Mouse (Mus musculus) gastrocnemius, postnatal 25 days (tissue): ENCODE results near the gene Fer1l5. TPM values are rescaled to one million over a fixed set of nuclear protein-coding genes. Genes with fewer than 3 reads are reported as not detected.

ENCODE experiments used
- DNase-seq: peaks from one replicate; pipeline ENCODE4 v3.0.0; 2022
- long read RNA-seq, 2 experiments: library from polyadenylated mRNA; stranded (forward); transcript quantifications; one replicate each; pipeline ENCODE4 v2.0.0; 2021
- total RNA-seq, 2 experiments: library from RNA; stranded (reverse); gene quantifications; 1 replicate in 1 of 2; 2 replicates in 1 of 2; pipeline ENCODE4 v1.2.3; 2021

Gene Fer1l5
- not detected for total RNA-seq
- long read RNA-seq, experiment 1: 0 reads
- long read RNA-seq, experiment 2: 0 reads

DNA sequence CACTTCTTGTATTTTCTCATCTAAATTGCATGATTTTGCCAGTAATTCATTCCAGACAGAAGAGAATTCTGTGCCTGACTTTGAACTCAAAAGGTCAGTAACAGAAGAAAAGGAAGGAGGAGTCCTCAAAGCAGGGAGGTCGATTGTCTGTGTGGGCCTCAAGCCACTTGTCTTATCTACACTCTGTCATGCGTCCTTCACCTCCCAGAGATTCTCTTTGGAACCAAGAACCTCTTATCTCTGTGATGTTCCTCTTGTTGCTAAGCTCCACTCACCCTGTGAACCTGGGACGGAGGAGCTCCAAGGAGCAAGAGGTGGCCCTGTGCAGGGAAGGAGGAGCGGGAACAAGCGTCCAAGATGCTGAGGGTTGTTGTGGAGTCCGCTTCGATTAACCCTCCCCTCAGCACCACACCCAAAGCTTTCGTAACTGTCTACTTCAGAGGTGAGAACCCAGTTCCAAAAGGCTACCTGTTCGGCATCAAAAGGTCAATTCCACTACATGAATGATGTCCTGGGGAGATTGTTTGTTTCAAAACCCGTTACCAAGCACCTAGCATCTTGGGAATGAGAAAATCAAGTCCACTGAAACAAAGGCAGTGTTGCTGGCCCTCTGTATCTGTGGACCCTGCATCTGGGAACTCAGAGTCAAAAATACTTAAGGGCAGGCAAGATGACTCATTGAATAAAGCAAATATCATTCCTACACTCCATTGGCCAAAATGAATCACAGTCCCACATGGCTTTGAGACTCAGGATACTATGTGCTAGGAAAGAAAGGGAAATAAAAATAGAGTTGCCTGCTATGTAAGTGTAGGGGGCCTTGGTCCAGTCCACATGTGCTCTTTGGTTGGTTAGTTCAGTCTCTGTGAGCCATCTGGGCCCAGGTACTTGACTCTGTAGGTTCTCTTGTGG, at the start of gene Fer1l5:
Gene Fer1l5 (plus strand): TSS at position 358 of the 912 bp plus-strand sequence.
- no peak for DNase-seq

DNA sequence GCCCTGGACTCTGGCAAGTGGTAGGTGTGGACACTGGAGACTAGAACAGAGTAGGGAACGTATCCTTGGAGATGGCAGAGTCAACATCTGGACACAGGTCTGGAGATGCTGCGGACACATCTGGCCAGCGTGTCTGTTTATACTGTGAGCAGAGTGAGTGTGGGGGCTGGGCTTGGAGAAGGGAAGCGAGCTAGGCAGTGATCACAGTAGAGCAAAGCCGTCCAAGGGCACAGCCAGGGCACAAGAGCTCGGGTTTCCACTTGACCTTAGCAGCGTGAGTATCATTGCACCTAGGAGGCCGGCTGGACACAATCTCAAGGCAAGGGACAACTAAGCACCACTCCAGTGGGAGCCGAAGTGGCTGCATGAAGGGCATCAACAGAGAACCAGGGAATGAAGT, 49.0 kb upstream of the Fer1l5 start:
- DNase-seq: peak; percentile 44

DNA sequence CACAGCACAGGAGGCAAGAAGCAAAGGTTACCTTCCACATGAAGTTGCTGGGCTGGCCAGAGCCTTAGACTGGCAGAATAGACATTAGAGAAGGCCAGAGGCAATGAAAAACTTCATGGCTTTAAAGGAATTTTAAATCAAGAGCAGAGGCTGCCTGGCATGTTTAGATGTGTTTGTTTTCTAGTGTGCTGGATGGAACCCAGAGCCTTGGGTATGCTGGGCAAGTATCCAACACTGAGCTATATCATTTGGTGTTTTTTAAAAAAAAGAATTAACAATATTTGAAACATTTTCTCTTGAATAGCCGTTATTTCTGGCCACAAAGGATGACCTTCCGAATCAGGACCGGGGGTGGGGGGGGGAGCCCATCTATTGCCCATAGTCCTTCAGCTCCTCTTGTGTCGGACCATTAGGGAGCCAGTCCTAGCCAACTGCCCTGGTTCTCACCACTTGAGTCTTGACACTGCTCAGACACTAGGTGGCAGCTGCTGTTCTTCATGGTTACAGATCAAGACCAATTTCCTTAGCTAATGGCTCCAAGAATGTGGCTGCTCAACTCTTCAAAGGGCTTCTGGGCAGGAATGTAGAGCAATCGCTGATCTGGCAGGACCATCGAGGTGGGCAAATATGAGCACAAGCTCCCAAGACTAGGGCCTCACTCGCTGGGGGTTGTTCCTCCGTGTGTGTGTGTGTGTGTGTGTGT, 48.2 kb upstream of the Fer1l5 start:
- peak; percentile 41 for DNase-seq

DNA sequence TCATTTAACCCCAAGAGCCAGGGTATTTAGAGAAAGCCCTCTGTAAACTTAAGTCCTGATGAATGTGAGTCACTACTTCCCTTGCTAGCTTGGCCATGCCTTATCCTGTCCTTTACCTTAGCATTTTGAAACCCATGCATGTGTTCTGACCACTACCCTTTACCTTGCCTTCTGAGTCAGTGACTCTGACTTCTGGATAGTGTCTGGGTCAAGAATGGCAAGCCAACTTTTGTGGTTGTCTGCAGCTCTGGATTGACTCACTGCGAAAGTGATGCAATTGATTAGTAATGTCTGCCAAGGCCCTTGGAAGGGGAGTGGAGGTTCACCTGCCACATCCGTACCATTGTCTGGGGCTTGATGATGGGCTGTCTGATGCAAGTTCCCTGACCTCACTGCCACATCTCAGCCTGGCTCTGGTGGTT, 46.2 kb upstream of the Fer1l5 start:
- no peak for DNase-seq

DNA sequence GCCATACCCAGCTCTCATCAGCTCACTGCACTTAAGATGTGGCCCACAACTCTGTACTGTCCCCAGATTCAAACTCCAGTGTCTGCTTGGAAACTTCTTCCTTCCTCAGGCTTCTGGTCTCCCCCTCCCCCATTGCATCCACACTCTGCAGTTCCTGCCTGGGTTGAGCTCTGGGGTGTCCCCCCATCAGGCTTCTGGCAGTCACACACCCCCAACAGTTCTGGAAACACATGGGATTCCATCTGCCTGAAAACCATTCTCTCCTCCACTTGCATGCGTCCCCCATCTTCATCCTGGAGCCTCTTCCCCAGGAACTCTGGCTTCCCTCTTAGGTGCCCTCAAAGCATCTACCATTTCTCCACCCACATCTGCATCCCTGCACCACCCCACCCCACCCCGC, 45.3 kb upstream of the Fer1l5 start:
- no peak for DNase-seq

DNA sequence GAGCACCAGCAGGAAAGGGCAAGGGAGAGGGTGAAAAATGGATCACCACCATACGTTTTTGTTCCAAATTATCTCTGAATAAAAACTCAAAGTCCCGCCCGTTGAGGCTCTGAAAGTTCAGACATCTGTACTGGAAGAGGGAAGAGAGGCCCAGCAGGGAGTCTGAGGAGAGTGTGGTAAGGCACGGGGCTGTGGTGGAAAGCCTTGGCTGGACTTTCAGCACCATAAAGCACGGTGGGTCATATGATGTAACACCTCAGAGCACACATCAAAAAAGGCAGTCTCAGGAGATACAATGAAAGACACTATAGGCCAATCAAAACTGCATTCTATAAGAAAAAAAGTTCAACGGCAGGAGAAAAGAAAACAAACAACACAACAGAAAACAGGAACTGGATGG, 40.3 kb upstream of the Fer1l5 start:
- no peak for DNase-seq

DNA sequence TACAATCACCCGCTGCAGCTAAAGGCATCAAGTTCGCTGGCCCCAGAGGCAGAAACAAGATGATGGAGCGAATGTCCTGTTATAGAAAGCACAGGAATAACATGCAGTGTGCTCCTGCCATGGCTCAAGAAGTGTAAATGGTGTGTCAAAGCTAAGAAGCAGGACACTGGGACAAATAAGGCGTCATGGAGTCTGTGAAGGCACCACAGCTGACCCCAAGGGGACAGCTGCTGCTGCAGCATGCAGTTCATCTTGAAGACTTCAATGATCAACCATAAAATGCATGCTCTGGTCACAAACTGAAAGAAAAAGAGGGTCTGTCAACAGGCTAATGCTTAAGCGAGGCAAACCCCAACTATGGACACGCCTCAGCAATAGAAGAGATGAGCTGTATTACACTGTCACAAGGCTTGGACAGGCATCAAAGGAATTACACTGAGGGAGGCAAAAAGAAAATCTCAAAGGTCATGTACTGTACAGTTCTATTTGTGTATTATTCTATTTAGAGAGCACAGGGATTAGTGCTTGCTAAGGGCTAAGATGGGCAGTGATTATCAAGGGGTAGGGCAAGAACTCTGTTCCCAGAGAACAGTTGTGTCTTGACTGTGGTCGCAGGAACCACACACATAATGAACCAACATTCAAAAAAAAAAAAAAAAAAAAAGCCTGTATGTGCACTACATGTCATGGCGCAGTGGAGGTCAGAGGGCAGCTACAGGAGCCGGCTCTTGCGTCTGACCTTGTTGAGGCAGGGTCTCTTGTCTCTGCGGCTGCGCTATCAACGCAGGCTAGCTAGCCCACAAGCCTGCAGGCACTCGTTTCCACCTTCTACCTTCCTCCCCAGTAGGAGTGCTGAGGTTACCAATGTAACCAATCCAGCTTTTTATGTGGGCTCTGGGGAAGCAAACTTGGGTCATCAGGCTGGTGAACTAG, 38.9 kb upstream of the Fer1l5 start:
- no peak for DNase-seq

DNA sequence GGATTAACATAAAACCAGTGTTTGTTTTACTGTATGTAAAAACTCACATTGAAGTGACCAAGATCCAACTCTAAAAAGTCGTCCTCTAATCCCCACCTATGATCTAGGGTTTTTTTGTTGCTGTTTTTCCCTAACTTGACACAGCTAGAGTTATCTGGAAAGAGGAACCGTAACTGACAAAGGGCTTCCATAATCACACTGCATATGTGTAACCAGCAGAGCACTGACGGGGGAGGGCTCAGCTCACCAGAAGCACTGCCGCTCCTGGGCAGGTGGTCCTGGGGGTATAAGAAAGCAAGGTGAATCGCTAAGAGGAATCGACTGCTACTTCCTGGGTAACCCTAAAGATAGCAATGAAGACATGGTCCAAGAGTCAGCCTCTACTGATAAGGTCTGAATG, 29.5 kb upstream of the Fer1l5 start:
- DNase-seq: no peak

DNA sequence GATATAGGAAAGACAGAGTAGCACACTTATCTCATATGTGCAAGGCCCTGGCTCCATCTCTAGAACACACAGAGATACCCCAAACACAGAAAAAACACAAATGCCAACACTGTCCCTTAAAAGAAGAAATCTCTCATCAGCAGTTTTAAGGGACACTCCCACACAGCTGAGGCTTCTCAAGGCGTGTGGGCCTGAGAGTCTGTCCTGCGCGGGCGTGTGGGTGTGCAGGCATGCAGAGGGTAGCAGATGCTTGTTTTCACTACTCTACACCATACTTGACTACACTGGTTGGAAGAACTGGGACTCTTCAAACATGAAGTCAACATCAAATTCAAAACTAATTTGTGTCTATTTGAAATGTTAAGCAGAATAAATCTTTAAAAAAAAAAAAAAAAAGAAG, 19.7 kb upstream of the Fer1l5 start:
- no peak for DNase-seq

DNA sequence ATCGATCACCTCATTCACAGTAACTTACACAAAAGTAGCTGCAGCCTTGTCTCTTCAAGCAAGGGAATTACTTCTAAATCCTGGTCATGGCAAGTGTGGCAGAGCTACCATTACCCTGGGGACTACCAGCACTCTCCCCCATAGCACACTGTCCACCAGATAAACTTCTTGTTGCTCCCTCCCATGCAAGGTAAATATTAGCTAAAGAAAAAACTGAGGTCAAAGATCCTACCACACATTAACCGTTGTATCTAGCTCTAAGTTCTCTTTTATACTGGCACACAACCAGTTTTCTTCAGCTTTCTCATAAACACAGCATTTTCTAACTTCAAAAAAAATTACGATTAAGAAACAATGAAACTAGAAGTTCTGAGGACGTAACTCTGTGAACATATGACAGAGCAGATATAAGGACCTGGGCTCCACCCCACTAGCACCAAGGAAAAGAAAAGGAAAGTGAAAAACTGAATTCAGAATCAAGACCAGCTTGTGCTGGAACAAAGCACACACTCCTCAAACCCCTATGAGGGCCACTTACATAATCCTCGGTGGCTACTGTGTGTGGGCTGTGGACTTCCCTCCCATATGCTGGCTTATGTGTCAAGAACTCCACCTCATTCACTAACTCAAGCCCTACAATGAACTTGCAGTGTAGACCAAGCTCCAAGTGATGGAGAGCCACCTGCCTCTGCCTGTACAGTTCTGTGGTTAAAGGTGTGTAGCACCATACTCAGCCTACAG, 15.0 kb upstream of the Fer1l5 start:
- no peak for DNase-seq

DNA sequence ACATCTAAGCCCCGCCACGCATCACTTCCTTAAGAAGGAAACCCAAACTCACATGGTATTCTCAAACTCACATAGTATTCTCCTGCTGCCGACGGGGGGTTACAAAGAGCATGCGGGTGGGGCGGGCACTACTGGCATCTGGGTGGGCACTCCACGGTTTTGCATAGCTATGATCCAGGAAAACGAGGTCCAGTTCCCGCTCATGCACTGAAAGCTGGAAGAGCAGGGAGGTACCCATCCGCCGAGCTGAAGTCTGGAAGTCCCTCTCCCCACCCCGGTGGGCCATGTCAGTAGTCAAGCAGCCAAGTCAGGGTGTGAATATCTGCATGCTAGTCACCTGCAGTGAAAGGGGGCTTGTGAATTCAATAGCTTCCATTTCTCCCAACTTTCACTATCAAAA, 4.4 kb upstream of the Fer1l5 start:
- DNase-seq: no peak

DNA sequence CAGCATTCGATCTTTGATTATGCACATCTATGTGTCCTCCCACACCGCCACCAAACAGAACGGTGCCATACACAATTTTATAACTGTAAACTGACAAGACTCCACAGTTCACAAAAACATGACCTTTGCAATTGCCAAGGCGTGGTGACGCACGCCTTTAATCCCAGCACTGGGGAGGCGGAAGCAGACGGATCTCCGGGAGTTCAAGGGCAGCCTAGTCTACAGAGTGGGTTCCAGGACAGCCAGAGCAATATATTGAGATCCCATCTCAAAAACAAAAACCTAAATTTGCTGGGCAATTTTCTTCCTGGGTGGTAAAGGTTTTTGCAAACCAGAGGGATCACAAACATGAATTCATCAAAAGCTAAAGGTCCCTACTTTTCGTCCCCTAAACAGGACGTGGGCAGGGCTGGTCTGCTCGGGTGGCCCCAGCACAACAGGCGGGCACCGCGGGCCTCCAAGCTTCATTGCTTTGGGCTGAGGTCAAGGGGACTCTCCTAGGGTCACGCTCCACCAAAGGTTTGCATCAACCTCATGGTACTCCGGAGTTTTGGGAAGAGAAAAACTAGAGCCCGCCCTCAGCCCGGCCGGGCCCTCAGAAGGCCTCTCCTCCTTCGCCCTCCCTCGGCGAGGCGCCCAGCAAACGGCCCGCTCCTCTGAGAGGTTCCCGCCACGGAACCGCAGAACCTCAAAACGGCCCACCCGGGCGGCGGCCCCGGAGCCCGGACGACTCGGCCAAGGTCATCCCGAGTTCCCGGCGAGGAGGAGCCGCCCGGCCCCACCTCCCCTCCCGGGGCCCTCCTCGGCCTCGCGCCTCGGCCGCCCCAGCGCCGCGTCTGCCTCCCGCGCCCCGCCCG, 3.8 kb upstream of the Fer1l5 start:
- DNase-seq: peak; percentile 72

DNA sequence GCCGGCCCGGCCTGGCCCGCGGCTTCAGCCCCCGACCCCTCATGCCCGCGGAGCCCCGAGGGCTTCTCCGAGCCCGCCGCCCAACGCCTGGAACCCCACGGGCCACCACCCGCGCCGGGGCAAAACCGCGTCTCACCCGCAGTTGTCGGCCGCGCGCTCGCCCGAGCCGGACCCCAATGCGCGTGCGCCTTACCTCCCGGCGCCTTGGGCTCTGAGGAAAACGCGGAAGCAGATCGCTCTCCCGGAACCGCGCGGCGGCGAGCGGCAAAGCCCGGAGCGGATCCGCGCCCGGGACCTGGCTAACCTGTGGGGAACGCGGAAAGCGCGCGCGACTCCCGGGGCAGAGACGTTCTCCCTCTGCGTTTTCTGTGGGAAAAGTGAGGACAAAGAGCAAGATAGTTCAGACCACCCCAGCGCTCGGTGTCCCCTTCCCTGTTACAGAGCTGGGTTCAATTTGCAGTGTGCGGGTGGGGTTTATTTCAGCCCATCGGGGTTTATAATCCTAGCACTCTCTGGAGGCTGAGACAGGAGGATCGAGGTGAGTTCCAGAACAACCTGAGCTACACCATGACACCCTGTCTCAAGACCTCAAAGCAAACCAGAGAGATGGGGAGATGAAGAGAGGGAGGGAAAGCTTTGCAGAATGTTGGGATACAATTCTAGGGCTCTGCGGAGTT, 3.0 kb upstream of the Fer1l5 start, which contains the start of gene Kansl3:
Gene Kansl3 (minus strand): TSS at position 213 of the 677 bp plus-strand sequence.
- peak; percentile 84 for DNase-seq

DNA sequence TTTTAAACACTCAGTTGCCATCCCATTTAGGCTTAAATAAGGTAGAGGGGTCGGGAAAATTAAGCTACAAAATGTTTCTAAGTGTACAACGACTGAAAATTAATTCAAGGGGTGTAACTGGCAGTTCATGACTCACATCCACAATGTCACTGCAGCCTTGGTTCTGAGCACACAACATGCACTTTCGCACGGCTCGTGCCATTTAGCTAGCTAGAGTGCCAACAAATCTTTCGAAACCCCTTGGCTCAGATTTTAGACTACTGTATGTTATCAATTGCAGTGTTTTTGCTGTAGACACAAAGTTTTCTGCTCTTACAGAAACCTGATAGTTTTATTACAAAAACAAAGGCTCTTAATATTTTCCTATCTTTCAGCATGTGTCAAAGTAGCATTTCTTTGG, 1.2 kb upstream of the Fer1l5 start:
- no peak for DNase-seq

DNA sequence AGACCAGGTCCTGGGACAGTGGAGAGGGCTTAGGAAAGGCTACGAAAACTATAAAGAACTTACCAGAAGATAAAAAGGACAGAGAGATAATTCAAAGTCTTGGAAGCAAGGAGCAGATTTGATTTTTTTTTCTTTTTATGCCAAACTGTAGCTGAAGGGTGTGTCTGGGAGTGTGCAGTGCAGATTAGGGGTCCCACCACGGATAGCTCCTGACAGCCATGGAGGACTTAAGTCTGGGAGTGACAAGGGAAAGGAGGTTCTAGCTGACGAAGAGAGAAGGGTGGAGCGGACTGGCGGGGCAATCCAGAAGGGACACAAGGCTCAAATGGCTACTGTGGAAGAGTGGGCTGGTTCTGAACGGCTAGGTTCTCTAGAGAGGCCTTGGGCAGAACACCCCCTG, 6.8 kb downstream of the Fer1l5 start:
- no peak for DNase-seq

DNA sequence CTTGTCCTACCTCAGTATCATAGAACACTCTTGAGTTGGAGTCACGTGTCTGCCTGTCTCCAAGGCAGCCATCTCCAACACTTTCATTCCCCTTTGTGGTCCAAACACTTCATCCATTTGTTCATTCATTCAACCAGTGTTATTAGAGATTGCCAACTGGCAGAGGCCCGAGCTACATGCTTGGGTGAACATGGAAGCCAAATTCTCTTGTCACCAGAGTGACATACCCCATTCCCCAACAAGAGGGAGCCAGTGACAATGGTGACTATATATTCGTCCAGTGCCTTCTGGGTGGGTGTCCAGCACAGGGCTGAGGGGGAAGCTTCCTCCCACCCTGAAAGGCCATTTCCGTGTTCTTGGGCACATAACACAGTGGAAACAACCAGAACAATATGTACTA, 7.5 kb downstream of the Fer1l5 start:
- no peak for DNase-seq

DNA sequence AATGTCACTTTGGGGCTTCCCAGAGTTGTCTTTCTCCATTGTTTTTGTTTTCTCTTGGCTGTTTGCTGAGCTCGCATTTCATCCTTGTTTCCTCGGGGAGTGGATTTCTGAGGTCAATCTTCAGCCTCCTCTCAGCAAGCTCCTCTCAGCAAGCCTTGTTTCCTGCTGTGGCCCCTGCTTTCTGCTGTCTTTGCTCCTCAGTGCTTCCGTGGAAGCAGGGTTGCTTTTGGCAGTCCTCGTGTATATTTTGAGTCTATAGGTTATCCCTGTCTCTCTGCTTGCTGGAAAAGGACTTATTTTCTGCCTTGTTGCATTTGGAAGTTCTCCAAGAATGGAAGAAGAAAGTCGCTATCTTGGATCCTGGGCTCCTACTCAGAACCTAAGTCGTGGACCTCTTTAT, 24.9 kb downstream of the Fer1l5 start:
- DNase-seq: no peak

DNA sequence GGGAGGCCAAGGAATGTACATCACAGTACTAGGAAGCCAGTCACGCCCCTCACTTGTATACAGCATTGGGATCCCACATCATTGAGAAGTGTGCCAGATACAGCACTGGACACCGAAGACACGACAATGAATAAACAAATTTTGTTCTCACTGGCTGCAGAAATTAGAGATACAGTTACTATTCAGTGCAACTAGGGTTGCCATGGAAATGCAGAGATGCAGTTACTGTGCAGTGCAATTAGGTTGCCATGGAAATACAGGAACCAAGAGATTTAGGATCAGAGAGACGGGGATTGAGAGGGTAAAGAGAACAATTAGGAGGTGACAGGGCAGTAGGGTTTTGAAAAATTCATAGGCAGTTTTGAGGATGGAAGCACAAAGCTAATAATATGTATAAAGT, 29.4 kb downstream of the Fer1l5 start:
- no peak for DNase-seq

DNA sequence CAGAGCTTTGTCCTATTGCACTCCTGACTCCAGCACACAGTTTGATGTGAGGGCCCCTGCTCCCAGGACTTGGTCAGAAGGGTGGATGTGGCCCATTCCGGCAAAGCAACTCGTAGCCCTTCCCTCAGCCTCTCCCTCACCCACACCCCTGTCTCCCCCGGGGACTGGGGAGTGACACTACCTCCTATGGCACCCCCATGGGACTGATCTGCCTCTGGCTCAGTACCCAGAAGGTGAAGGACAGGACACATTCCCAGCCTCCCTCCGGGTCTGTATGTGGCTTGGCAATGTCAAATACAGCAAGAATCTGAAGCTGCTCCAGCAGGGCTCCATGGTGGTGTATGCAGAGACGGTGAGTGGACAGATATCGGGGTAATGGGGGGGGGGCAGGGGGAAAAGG, 32.4 kb downstream of the Fer1l5 start:
- DNase-seq: no peak

DNA sequence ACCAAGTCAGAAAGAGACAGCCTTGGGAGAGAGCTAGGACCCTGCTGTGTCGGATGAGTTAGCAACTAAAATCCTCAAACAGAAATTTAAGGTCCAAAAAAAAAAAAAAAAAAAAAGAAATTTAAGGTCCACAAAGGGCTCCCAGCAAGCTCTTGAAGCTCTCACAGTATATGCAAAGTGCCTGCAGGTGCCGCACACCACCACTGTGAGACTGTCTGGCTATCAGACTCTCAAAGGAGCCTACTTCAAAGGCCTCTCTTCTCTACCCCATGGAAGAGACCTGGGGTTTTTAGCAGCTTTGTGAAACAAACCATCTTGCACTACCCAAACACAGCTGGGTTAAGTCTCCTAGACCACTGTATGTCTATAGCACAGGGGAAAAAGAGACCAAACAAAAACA, 57.4 kb downstream of the Fer1l5 start:
- no peak for DNase-seq
